In the genomic region with DNA sequence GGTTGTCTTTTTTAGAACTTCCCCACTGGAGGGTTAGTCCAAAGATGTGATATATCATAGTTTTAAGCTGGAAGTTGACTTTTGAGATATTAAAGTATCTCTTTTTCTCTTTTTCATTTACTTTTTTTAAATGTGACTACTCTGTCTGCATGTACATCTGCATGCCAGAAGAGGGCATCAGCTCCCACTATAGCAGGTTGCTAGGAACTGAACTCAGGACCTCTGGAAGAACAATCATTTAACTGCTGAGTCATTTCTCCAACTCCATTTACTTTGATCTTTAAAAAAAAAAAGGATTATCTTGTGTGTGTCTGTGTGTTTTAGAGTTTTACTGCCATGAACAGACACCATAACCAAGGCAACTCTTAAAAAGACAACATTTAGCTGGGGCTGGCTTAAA, we compare ENCODE assay signal across 20 mouse cellular contexts. TPM values are rescaled to one million over a fixed set of nuclear protein-coding genes. Genes with fewer than 3 reads are reported as not detected.
DNase-seq lines count a peak whose midpoint lies in the region; ATAC-seq and TF ChIP-seq lines count a peak whose summit lies in the region.
"Had no signal": no experiment of that assay in that cellular context is flagged by ENCODE, and none has a peak within 500 bp of the region (broad histone marks: within the 10 kb centered on the region; RNA-seq: fewer than 3 reads in every experiment).

No protein-coding gene starts in this region.

- no peak for ATAC-seq in liver, postnatal 0 days
- no peak for ATAC-seq in liver, embryonic 12.5 days
- ATAC-seq: activated CD4-positive, CD25-positive, alpha-beta regulatory T cell, adult 4 months; forebrain, embryonic 13.5 days; forebrain, postnatal 0 days had no signal

- peak; percentile 19; the same call in 1 of the 2 replicates for TF ChIP-seq CTCF in liver, postnatal 0 days (IDR thresholded peaks at IDR 0.05; ENCODE audit: low read depth)
- TF ChIP-seq CTCF in E14TG2a.4 (conservative IDR thresholded peaks at IDR 0.05; ENCODE audit: low read length), result peak; percentile 37

- H3K4me1 ChIP-seq in liver, postnatal 0 days (ENCODE audit: insufficient read depth), result no peaks in the 10 kb centered on the region
- H3K4me1 ChIP-seq in liver, embryonic 12.5 days, result peaks cover 5% of the 10 kb centered on the region; the same call in 1 of the 2 replicates
- H3K4me1 ChIP-seq in E14TG2a.4 (replicated peaks; ENCODE audit: low read depth, low read length), result peaks cover 37% of the 10 kb centered on the region
- H3K4me1 ChIP-seq: embryonic facial prominence, embryonic 10.5 days had no signal

- H3K36me3 ChIP-seq in liver, postnatal 0 days (replicated peaks; ENCODE audit: insufficient read depth, low read length), result no peaks in the 10 kb centered on the region
- peaks cover 5% of the 10 kb centered on the region; the same call in 1 of the 2 replicates for H3K36me3 ChIP-seq in liver, embryonic 12.5 days
- peaks cover 43% of the 10 kb centered on the region for H3K36me3 ChIP-seq in E14TG2a.4 (ENCODE audit: insufficient read depth, low read length)
- H3K36me3 ChIP-seq: heart, embryonic 15.5 days had no signal

- H3K4me2 ChIP-seq in liver, postnatal 0 days (ENCODE audit: low read depth, low read length), result no peak overlapping the region
- no peak overlapping the region for H3K4me2 ChIP-seq in liver, embryonic 12.5 days
- H3K4me2 ChIP-seq: forebrain, embryonic 13.5 days; heart, embryonic 11.5 days; heart, embryonic 15.5 days; hindbrain, embryonic 14.5 days had no signal

- no peaks in the 10 kb centered on the region for H3K9me3 ChIP-seq in liver, postnatal 0 days (ENCODE audit: low read length)
- 0 out of 2 replicates have a peak, but pooled peaks cover 6% of the 10 kb centered on the region for H3K9me3 ChIP-seq in liver, embryonic 12.5 days (replicated peaks)
- H3K9me3 ChIP-seq in E14TG2a.4 (ENCODE audit: low read length), result no peaks in the 10 kb centered on the region
- H3K9me3 ChIP-seq: heart, embryonic 15.5 days had no signal

- no peaks in the 10 kb centered on the region for H3K27me3 ChIP-seq in liver, postnatal 0 days (ENCODE audit: insufficient read depth, low read length)
- peaks cover 12% of the 10 kb centered on the region; the same call in 1 of the 2 replicates for H3K27me3 ChIP-seq in liver, embryonic 12.5 days (replicated peaks)
- H3K27me3 ChIP-seq in E14TG2a.4 (ENCODE audit: insufficient read depth, low read length), result no peaks in the 10 kb centered on the region
- H3K27me3 ChIP-seq: forebrain, embryonic 13.5 days; heart, embryonic 15.5 days had no signal

- no peak overlapping the region for H3K27ac ChIP-seq in liver, postnatal 0 days (ENCODE audit: low read depth)
- no peak overlapping the region for H3K27ac ChIP-seq in liver, embryonic 12.5 days
- H3K27ac ChIP-seq: embryonic facial prominence, embryonic 10.5 days; heart, adult 2 months; heart, embryonic 15.5 days; hindbrain, embryonic 10.5 days; hindbrain, embryonic 14.5 days had no signal

- H3K4me3 ChIP-seq in liver, postnatal 0 days (ENCODE audit: low read depth, low read length), result no peak overlapping the region
- H3K4me3 ChIP-seq in liver, embryonic 12.5 days, result no peak overlapping the region
- no peak overlapping the region for H3K4me3 ChIP-seq in E14TG2a.4 (replicated peaks; ENCODE audit: low read length)
- H3K4me3 ChIP-seq: embryonic facial prominence, embryonic 10.5 days; forebrain, embryonic 13.5 days; heart, adult 2 months; heart, embryonic 15.5 days; hindbrain, embryonic 10.5 days had no signal

- DNase-seq in liver, postnatal 0 days, result no peak
- peak; percentile 61 for DNase-seq in R1 (ENCODE audit: low read depth, low spot score)
- DNase-seq in right cerebral cortex, postnatal 14 days, result no peak
- no peak for DNase-seq in ovary, postnatal 36 days (ENCODE audit: low spot score)
- DNase-seq: adrenal gland, postnatal 14 days; cerebellum, adult 11-12 months; cerebellum, adult 9-11 months; cerebellum, postnatal 36 days; forebrain, postnatal 0 days; gastrocnemius, postnatal 14 days; heart, adult 2 months had no signal

- no peak overlapping the region for H3K9ac ChIP-seq in liver, postnatal 0 days (replicated peaks)
- H3K9ac ChIP-seq in liver, embryonic 12.5 days, result no peak overlapping the region
- H3K9ac ChIP-seq: forebrain, embryonic 13.5 days; forebrain, postnatal 0 days; heart, embryonic 15.5 days; hindbrain, embryonic 14.5 days had no signal

- TF ChIP-seq EP300 in liver, postnatal 0 days (IDR thresholded peaks at IDR 0.05; ENCODE audit: low read depth), result no peak

RNA-seq across cellular contexts. Expression of a gene that starts 7.4 kb away (rescaled TPM):
- polyA plus RNA-seq in liver, postnatal 0 days (2015; fragmentation: Nextera tagmentation; extraction: Ambion mirVana), result 0.92 and 1.2 TPM in 2 replicates
- 2.6 and 3.3 TPM in 2 replicates for polyA plus RNA-seq in liver, embryonic 12.5 days (2016; fragmentation: Nextera tagmentation; extraction: Ambion mirVana)

RNA-seq across cellular contexts. Expression of a gene that starts 34.2 kb away (rescaled TPM):
- polyA plus RNA-seq in liver, postnatal 0 days (2015; fragmentation: Nextera tagmentation; extraction: Ambion mirVana), result 32.6 and 34.1 TPM in 2 replicates
- 72.7 and 77.5 TPM in 2 replicates for polyA plus RNA-seq in liver, embryonic 12.5 days (2016; fragmentation: Nextera tagmentation; extraction: Ambion mirVana)

RNA-seq across cellular contexts. Expression of a gene that starts 48.1 kb away (rescaled TPM):
- polyA plus RNA-seq in liver, postnatal 0 days (2015; fragmentation: Nextera tagmentation; extraction: Ambion mirVana), result 4.6 and 5.2 TPM in 2 replicates
- polyA plus RNA-seq in liver, embryonic 12.5 days (2016; fragmentation: Nextera tagmentation; extraction: Ambion mirVana), result 31.9 and 33.4 TPM in 2 replicates

RNA-seq across cellular contexts. Expression of a gene that starts 55.3 kb away (rescaled TPM):
- 25.8 and 27.1 TPM in 2 replicates for polyA plus RNA-seq in liver, postnatal 0 days (2015; fragmentation: Nextera tagmentation; extraction: Ambion mirVana)
- polyA plus RNA-seq in liver, embryonic 12.5 days (2016; fragmentation: Nextera tagmentation; extraction: Ambion mirVana), result 82.4 and 91.1 TPM in 2 replicates
